Mouse (Mus musculus): ENCODE data around the gene Teddm1a.
"Not testable (repeated sequence)": the region's sequence is repeated elsewhere in the genome, so short reads cannot be mapped to it uniquely, and the experiment has no call there.

The Teddm1a gene

GRCm38 (mm10) chr1:153891442-153891841, at the start of gene Teddm1a:
Teddm1a (plus strand) TSS chr1:153891742.
- in situ Hi-C loops (cut with MboI, MseI): loop anchor here (5.0 kb wide), 3 partner anchors 231 to 836 kb away; no protein-coding TSS in a partner anchor

- in situ Hi-C loops (cut with MboI, MseI): no loop called here
These were observed 49.3 kb upstream of the Teddm1a start for GRCm38 (mm10) chr1:153842121-153842740.

GRCm38 (mm10) chr1:153844042-153844441, 47.5 kb upstream of the Teddm1a start, which contains the start of gene Rgsl1:
Rgsl1 (minus strand) TSS chr1:153844142.
- in situ Hi-C loops (cut with MboI, MseI): no loop called here

GRCm38 (mm10) chr1:153846420-153846819, 45.1 kb upstream of the Teddm1a start:
- in situ Hi-C loops (cut with MboI, MseI): loop anchor here (5.0 kb wide), 2 partner anchors 94 to 289 kb away; no protein-coding TSS in a partner anchor

- in situ Hi-C loops (cut with MboI, MseI): loop anchor here (5.0 kb wide), 2 partner anchors 95 to 290 kb away; no protein-coding TSS in a partner anchor
These were observed 44.7 kb upstream of the Teddm1a start for GRCm38 (mm10) chr1:153846867-153847266.

- in situ Hi-C loops (cut with MboI, MseI): loop anchor here (10.0 kb wide), 1 partner anchor 592 kb away; no protein-coding TSS in a partner anchor
These were observed 38.8 kb upstream of the Teddm1a start for GRCm38 (mm10) chr1:153852696-153853095.

- in situ Hi-C loops (cut with MboI, MseI): loop anchor here (10.0 kb wide), 1 partner anchor 589 kb away; no protein-coding TSS in a partner anchor
These were observed 35.6 kb upstream of the Teddm1a start for GRCm38 (mm10) chr1:153855946-153856345.

GRCm38 (mm10) chr1:153874045-153874444, 17.5 kb upstream of the Teddm1a start, which contains the start of gene Teddm1b:
Teddm1b (plus strand) TSS chr1:153874345.
- in situ Hi-C loops (cut with MboI, MseI): no loop called here

- in situ Hi-C loops (cut with MboI, MseI): not testable (repeated sequence)
These were observed 11.2 kb upstream of the Teddm1a start for GRCm38 (mm10) chr1:153880391-153880790.

- in situ Hi-C loops (cut with MboI, MseI): no loop called here
These were observed 5.4 kb upstream of the Teddm1a start for GRCm38 (mm10) chr1:153886024-153886633.

- in situ Hi-C loops (cut with MboI, MseI): loop anchor here (5.0 kb wide), 3 partner anchors 232 to 837 kb away; no protein-coding TSS in a partner anchor
These were observed 1.4 kb upstream of the Teddm1a start for GRCm38 (mm10) chr1:153890121-153890520.

- in situ Hi-C loops (cut with MboI, MseI): loop anchor here (5.0 kb wide), 3 partner anchors 229 to 834 kb away; no protein-coding TSS in a partner anchor
These were observed 2.2 kb downstream of the Teddm1a start for GRCm38 (mm10) chr1:153893746-153894145.

- in situ Hi-C loops (cut with MboI, MseI): loop anchor here (5.0 kb wide), 3 partner anchors 228 to 833 kb away; no protein-coding TSS in a partner anchor
These were observed 2.8 kb downstream of the Teddm1a start for GRCm38 (mm10) chr1:153894201-153894893.

- in situ Hi-C loops (cut with MboI, MseI): loop anchor here (5.0 kb wide), 3 partner anchors 227 to 832 kb away; no protein-coding TSS in a partner anchor
These were observed 3.4 kb downstream of the Teddm1a start for GRCm38 (mm10) chr1:153894979-153895378.

- in situ Hi-C loops (cut with MboI, MseI): no loop called here
These were observed 5.7 kb downstream of the Teddm1a start for GRCm38 (mm10) chr1:153897196-153897595.

- in situ Hi-C loops (cut with MboI, MseI): no loop called here
These were observed 7.6 kb downstream of the Teddm1a start for GRCm38 (mm10) chr1:153898989-153899730.

GRCm38 (mm10) chr1:153899731-153900380, 8.3 kb downstream of the Teddm1a start, which contains the start of the genes Glul and Teddm2:
Glul (plus strand) TSS chr1:153899944.
Teddm2 (minus strand) TSS chr1:153900228.
- in situ Hi-C loops (cut with MboI, MseI): loop anchor here (10.0 to 25.0 kb wide), 2 partner anchors 995 to 1237 kb away; partner anchors contain the start of genes Mr1 and Smg7

- in situ Hi-C loops (cut with MboI, MseI): loop anchor here (10.0 to 25.0 kb wide), 2 partner anchors 996 to 1237 kb away; partner anchors contain the start of genes Mr1 and Smg7
These were observed 8.8 kb downstream of the Teddm1a start for GRCm38 (mm10) chr1:153900381-153900780.

- in situ Hi-C loops (cut with MboI, MseI): loop anchor here (10.0 to 25.0 kb wide), 2 partner anchors 996 to 1236 kb away; partner anchors contain the start of genes Mr1 and Smg7
These were observed 9.6 kb downstream of the Teddm1a start for GRCm38 (mm10) chr1:153900860-153901730.
